Mouse (Mus musculus) megakaryocyte, embryonic 14.5 days (primary cell): ENCODE data around the gene Taf6.

Source experiments
- FLI1 ChIP-seq: IDR thresholded peaks from 2 replicates; pipeline ENCODE4 v1.6.1; 2012; ENCODE audit warnings: low read length, inconsistent platforms, mixed read lengths
- GATA1 ChIP-seq: IDR thresholded peaks from 3 replicates; pipeline ENCODE4 v1.6.1; 2012; ENCODE audit warnings: mixed read lengths, low read length, inconsistent platforms, borderline replicate concordance

- TF ChIP-seq FLI1: no peak
- TF ChIP-seq GATA1: no peak
Observed at GRCm38 (mm10) chr5:138207253-138207652, 20.0 kb upstream of the Taf6 start.
